Mouse (Mus musculus) CH12.LX (cell line): Measurements from ENCODE around the gene Fbxl15.

ENCODE experiments used
- CHD2 ChIP-seq: IDR thresholded peaks from 2 replicates; pipeline ENCODE4 v1.6.1; 2011; ENCODE audit warnings: low read length, improper control_type of control experiment
- CTCF ChIP-seq, 2 experiments: IDR thresholded peaks in 1 of 2; conservative IDR thresholded peaks in 1 of 2; 2 replicates each; pipeline ENCODE4 v1.5.1; 2011 to 2012; ENCODE audit warnings: low read depth in 2 of 2, low read length in 2 of 2, improper control_type of control experiment in 1 of 2, inconsistent platforms in 1 of 2, mild to moderate bottlenecking in 1 of 2, moderate library complexity in 1 of 2
- E2F4 ChIP-seq: IDR thresholded peaks from 2 replicates; pipeline ENCODE4 v1.6.1; 2011; ENCODE audit warnings: low read depth, low read length, improper control_type of control experiment; ENCODE audit not compliant: insufficient replicate concordance
- GABPA ChIP-seq: IDR thresholded peaks from 2 replicates; pipeline ENCODE4 v1.6.1; 2012; ENCODE audit warnings: low read depth, low read length, improper control_type of control experiment, inconsistent platforms; ENCODE audit not compliant: insufficient replicate concordance
- MAX ChIP-seq: IDR thresholded peaks from 2 replicates; pipeline ENCODE4 v1.6.1; 2011; ENCODE audit warnings: low read length, improper control_type of control experiment
- MXI1 ChIP-seq: IDR thresholded peaks from 2 replicates; pipeline ENCODE4 v1.6.1; 2011; ENCODE audit warnings: mild to moderate bottlenecking, low read depth, low read length, improper control_type of control experiment
- PAX5 ChIP-seq: IDR thresholded peaks from 2 replicates; pipeline ENCODE4 v1.6.1; 2012; ENCODE audit warnings: low read length, inconsistent platforms, mixed read lengths
- SMC3 ChIP-seq: IDR thresholded peaks from 2 replicates; pipeline ENCODE4 v1.6.1; 2011; ENCODE audit warnings: low read depth, low read length, improper control_type of control experiment
- ZMIZ1 ChIP-seq: IDR thresholded peaks from 2 replicates; pipeline ENCODE4 v1.6.1; 2012; ENCODE audit warnings: low read depth, mild to moderate bottlenecking, inconsistent platforms, low read length, improper control_type of control experiment
- ZNF384 ChIP-seq: IDR thresholded peaks from 2 replicates; pipeline ENCODE4 v1.6.1; 2012; ENCODE audit warnings: low read depth, low read length, improper control_type of control experiment, inconsistent platforms

DNA sequence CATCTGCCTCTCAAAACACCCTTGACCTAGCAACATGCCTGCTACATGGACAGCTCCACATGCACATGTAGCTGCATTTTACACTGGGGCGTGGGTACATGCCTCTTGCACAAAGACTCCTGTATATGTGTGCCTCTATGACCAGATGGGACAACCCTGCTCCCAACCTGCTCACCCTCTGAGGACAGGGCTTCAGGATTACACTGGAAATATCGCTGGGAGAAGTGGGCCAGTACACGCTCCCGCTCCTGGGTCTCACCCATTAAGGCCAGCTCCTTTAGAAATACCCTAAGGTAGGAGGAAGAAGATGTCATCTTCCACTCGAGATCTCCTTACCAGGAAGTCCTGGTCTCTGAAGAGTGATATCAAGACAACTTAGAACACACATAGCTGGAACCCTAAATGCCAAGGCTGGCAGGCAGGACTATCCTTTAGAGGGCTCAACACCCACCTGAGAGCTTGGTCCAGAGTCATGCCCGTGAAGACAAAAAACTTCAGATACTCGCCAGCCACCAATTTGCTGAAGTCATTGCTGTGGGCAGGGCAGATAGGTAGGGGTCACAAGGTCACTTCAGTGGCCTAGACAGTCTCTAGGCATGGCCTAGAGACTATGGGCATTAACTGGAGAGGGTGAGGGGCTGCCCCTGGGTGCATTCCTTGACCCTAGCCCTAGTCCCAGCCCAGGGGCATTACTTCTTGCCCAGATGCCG is 7.8 kb upstream of the Fbxl15 start:
- no peak for TF ChIP-seq CTCF (conservative IDR thresholded peaks at IDR 0.05 in 1 of 2, IDR thresholded peaks at IDR 0.05 in 1 of 2; ENCODE audit: low read depth in 2 of 2, low read length in 2 of 2)
- no peak for TF ChIP-seq PAX5
- TF ChIP-seq ZMIZ1: no peak
- no peak for TF ChIP-seq E2F4
- TF ChIP-seq MXI1: no peak
- TF ChIP-seq MAX: no peak
- no peak for TF ChIP-seq SMC3
- TF ChIP-seq CHD2: no peak
- no peak for TF ChIP-seq ZNF384
- TF ChIP-seq GABPA: no peak
